Mouse (Mus musculus): ENCODE measurements around the gene Cep131. TPM values are rescaled to one million over a fixed set of nuclear protein-coding genes. Genes with fewer than 3 reads are reported as not detected.

The Cep131 gene
- total and polyA plus RNA-seq, 3 experiments, result 2.3 to 20.9 (median 10.2) TPM

DNA sequence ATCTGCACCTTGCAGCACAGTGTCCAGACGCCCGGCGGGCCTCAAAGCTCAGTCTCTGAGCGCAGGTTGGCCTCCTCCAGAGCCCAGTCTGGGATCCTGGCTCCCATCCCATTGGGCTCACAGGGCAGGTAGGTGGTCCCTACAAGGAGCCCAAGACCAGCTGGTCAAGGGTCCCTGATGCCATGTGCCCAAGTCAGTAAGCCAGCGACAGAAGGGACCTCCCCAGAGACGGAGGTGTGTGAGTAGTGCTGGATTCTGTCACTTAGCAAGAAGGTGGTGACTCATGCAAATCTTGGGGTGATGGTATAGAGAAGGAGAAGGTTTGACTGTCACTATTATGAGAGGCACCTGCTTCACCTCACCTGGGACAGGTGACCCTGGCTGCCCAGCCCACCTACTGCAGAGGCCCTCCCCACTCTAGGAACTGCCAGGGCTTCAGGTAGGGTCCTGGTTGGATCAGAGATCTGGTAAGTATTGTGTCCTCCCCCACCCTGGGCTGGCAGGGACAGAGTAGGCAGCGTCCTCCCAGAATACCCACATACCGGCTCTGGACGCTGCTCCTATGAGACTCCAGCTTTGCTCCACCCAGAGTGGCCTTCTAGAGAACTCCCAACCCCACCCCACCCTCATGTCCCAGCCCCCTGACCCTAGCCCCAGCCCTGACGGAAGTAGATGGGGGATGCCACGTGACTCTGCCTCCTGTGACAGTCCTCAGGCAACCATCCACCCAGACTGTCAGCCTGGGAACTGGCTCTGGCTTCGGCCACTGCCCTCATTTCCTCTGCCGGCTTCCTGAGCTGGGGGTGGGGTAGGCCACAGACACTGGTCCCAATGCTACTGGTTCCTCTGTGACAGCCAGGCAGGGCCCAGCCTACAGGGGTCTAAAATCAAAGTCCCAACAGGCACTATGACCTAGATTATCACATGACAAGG lies 45.2 kb downstream of the Cep131 start:
- Histone ChIP-seq H3K27ac (ENCODE audit: insufficient read depth, low read depth) (no peak overlapping the region), H3K4me1 (ENCODE audit: control insufficient read depth in 1 of 2, insufficient read depth in 2 of 2) (peaks cover 3 to 19% of the 10 kb centered on the region in 2 experiments; a peak in 2 of 4 replicates), H3K9ac (ENCODE audit: insufficient read depth, low read depth) (no peak overlapping the region), H3K27me3 (replicated peaks) (peaks cover 43% of the 10 kb centered on the region), H3K9me3 (replicated peaks; ENCODE audit: low read length) (no peaks in the 10 kb centered on the region), H3K4me3 (replicated peaks in 1 of 3; ENCODE audit: low read depth in 2 of 3, low read length in 2 of 3, poor library complexity in 1 of 3) (no peak overlapping the region), H3K36me3 (replicated peaks in 1 of 2; ENCODE audit: control insufficient read depth in 1 of 2, insufficient read depth in 1 of 2, low read length in 1 of 2) (no peaks in the 10 kb centered on the region), H3K4me2 (ENCODE audit: insufficient read depth, low read depth, poor library complexity, severe bottlenecking) (no peak overlapping the region), H3K79me2 (replicated peaks; ENCODE audit: control insufficient read depth, extremely low read depth, insufficient read depth, poor library complexity, severe bottlenecking) (no peaks in the 10 kb centered on the region)
- dilution Hi-C loops (cut with MboI; ENCODE audit: extremely low pct_ligation_motif_present, extremely low pct_unique_long_range_greater_than_20kb, low sequenced_read_pairs) (no loop called here), in situ Hi-C loops (cut with MboI; ENCODE audit: low pct_ligation_motif_present, low pct_unique_long_range_greater_than_20kb, low sequenced_read_pairs) (no loop called here)
- TF ChIP-seq NRF1 (IDR thresholded peaks at IDR 0.05; ENCODE audit: low read depth, low read length), result no peak
- TF ChIP-seq ETS1 (conservative IDR thresholded peaks at IDR 0.05; ENCODE audit: low read depth, low read length), result no peak
- TF ChIP-seq MAFK (IDR thresholded peaks at IDR 0.05; ENCODE audit: insufficient replicate concordance, low read length), result no peak
- no peak for TF ChIP-seq KAT2A (IDR thresholded peaks at IDR 0.05; ENCODE audit: insufficient replicate concordance, low read length)
- no peak for TF ChIP-seq ZMIZ1 (IDR thresholded peaks at IDR 0.05; ENCODE audit: low read depth, low read length)
- no peak for TF ChIP-seq BHLHE40 (IDR thresholded peaks at IDR 0.05; ENCODE audit: low read depth, low read length)
- TF ChIP-seq ZKSCAN1 (IDR thresholded peaks at IDR 0.05; ENCODE audit: borderline replicate concordance, low read depth, low read length), result no peak
- TF ChIP-seq JUND (conservative IDR thresholded peaks at IDR 0.05; ENCODE audit: low read depth, low read length), result no peak
- no peak for TF ChIP-seq UBTF (IDR thresholded peaks at IDR 0.05; ENCODE audit: low read depth, low read length)
- TF ChIP-seq NELFE (IDR thresholded peaks at IDR 0.05; ENCODE audit: low read depth, low read length), result no peak
- no peak for TF ChIP-seq CTCF (conservative IDR thresholded peaks at IDR 0.05 in 1 of 2, IDR thresholded peaks at IDR 0.05 in 1 of 2; ENCODE audit: low read depth in 2 of 2, low read length in 2 of 2)
- DNase-seq (ENCODE audit: extremely low read depth), result no peak

GRCm38 (mm10) chr11:120040440-120040839 lies 46.2 kb downstream of the Cep131 start:
- no peak overlapping the region for H3K4me3 ChIP-seq (replicated peaks in 1 of 3; ENCODE audit: low read depth in 2 of 3, low read length in 2 of 3, poor library complexity in 1 of 3)
- no peak overlapping the region for H3K9ac ChIP-seq (ENCODE audit: insufficient read depth, low read depth)
- peaks cover 47% of the 10 kb centered on the region for H3K27me3 ChIP-seq (replicated peaks)
- no peak overlapping the region for H3K27ac ChIP-seq (ENCODE audit: insufficient read depth, low read depth)
- H3K4me2 ChIP-seq (ENCODE audit: insufficient read depth, low read depth, poor library complexity, severe bottlenecking), result no peak overlapping the region
- DNase-seq (ENCODE audit: extremely low read depth), result no peak
- TF ChIP-seq PAX5 (IDR thresholded peaks at IDR 0.05; ENCODE audit: low read length) (no peak), ZC3H11A (IDR thresholded peaks at IDR 0.05; ENCODE audit: low read depth, low read length) (no peak), ETS1 (conservative IDR thresholded peaks at IDR 0.05; ENCODE audit: low read depth, low read length) (no peak), TCF12 (IDR thresholded peaks at IDR 0.05; ENCODE audit: low read depth, low read length) (no peak), MYC (IDR thresholded peaks at IDR 0.05; ENCODE audit: low read depth, low read length) (no peak), RAD21 (IDR thresholded peaks at IDR 0.05; ENCODE audit: low read depth, low read length) (no peak; the same call in 1 of the 2 replicates), RCOR1 (conservative IDR thresholded peaks at IDR 0.05; ENCODE audit: low read depth, low read length) (no peak), E2F4 (IDR thresholded peaks at IDR 0.05; ENCODE audit: insufficient replicate concordance, low read depth, low read length) (no peak), CHD2 (IDR thresholded peaks at IDR 0.05; ENCODE audit: low read length) (no peak), CHD1 (IDR thresholded peaks at IDR 0.05; ENCODE audit: low read depth, low read length) (no peak), EP300 (IDR thresholded peaks at IDR 0.05; ENCODE audit: low read length) (no peak)
- peaks cover 3 to 19% of the 10 kb centered on the region in 2 experiments; a peak in 2 of 4 replicates for H3K4me1 ChIP-seq (ENCODE audit: control insufficient read depth in 1 of 2, insufficient read depth in 2 of 2)
- H3K79me2 ChIP-seq (replicated peaks; ENCODE audit: control insufficient read depth, extremely low read depth, insufficient read depth, poor library complexity, severe bottlenecking), result no peaks in the 10 kb centered on the region
- in situ Hi-C loops (cut with MboI; ENCODE audit: low pct_ligation_motif_present, low pct_unique_long_range_greater_than_20kb, low sequenced_read_pairs), result no loop called here
- dilution Hi-C loops (cut with MboI; ENCODE audit: extremely low pct_ligation_motif_present, extremely low pct_unique_long_range_greater_than_20kb, low sequenced_read_pairs), result no loop called here
- H3K36me3 ChIP-seq (replicated peaks in 1 of 2; ENCODE audit: control insufficient read depth in 1 of 2, insufficient read depth in 1 of 2, low read length in 1 of 2), result no peaks in the 10 kb centered on the region
- peaks cover 5% of the 10 kb centered on the region for H3K9me3 ChIP-seq (replicated peaks; ENCODE audit: low read length)

Data from CH12.LX (cell line).